Mouse (Mus musculus) bone marrow, adult 2 months (tissue): Measurements from ENCODE around the gene Fam129a. TPM values are rescaled to one million over a fixed set of nuclear protein-coding genes. Genes with fewer than 3 reads are reported as not detected.

ENCODE experiments used
- H3K27ac ChIP-seq: fragments of 200-500 bp; 2 replicates; pipeline ENCODE4 v1.5.1; 2012; ENCODE audit warnings: low read depth, mild to moderate bottlenecking, control low read depth, inconsistent platforms, low read length; ENCODE audit not compliant: control insufficient read depth, poor library complexity, insufficient read depth
- H3K4me1 ChIP-seq: fragments of 200-500 bp; 2 replicates; pipeline ENCODE4 v1.6.1; 2011; ENCODE audit warnings: low read length; ENCODE audit not compliant: control insufficient read depth, insufficient read depth
- H3K4me3 ChIP-seq: fragments of 200-500 bp; replicated peaks from 2 replicates; pipeline ENCODE3; 2011; ENCODE audit warnings: mild to moderate bottlenecking, low read depth, low read length, control low read depth; ENCODE audit not compliant: control insufficient read depth
- CTCF ChIP-seq: fragments of 200-500 bp; IDR thresholded peaks from 2 replicates; pipeline ENCODE4 v1.5.1; 2011; ENCODE audit warnings: low read length, control low read depth; ENCODE audit not compliant: control insufficient read depth, insufficient read depth
- POLR2A ChIP-seq: fragments of 200-500 bp; IDR thresholded peaks from 2 replicates; pipeline ENCODE4 v1.6.1; 2011; ENCODE audit warnings: low read depth, mild to moderate bottlenecking, control low read depth, low read length, borderline replicate concordance; ENCODE audit not compliant: control insufficient read depth
- WGBS: fragments of 180-500 bp; shearing (Covaris S2); methylation state at CpG from one replicate; pipeline ENCODE4 v1.1.7; 2018; 5-methylcytosine and 5-hydroxymethylcytosine counted together
- polyA plus RNA-seq: library from polyadenylated mRNA; stranded (reverse); fragments of >200 nt; gene quantifications from 2 replicates; pipeline ENCODE4 v1.2.4, GENCODE M21; 2011; ENCODE audit warnings: low replicate concordance; ENCODE audit not compliant: missing spikeins, insufficient read depth, insufficient read length

Gene Fam129a
- polyA plus RNA-seq, 1 experiment: 16.9 TPM

DNA sequence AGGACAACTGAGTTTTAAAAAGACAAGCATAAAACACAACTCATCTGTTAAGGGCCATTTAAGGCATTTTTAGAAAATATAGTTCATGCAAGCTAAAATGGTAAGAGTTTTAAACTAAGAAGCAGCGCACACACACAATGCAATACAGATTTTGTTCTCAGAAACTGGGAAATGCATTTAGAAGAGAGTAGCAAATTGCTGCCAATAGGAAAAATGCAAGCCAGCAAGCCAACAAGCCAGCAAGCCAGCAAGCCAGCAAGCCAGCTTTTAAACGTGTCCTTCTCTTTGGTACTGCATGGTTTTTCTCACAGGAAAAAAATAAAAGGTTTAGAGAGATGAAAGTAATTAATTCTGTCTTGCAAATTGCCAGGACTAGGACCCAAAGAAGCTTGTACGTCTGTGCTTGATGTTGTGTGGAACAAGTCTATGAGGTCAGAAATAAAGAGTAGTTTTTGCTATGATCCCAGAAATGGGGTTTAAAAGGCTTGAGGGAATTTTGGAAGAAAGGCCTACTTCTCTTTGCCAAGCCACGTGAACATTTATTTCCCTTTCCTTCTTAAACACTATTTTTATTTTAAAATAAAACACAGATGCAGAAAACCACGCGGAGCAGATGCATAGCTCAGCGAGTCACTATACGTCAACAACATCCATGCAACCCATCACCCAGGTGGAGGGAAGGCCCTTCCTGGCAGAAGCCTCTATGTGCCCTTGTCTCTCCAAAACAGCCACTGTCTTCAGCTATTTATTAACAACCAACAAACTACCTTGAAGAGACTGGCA lies 9.4 kb downstream of the Fam129a start:
- Histone ChIP-seq H3K27ac (no peak overlapping the region), H3K4me3 (no peak overlapping the region), H3K4me1 (peaks cover 5% of the 10 kb centered on the region; the same call in 1 of the 2 replicates)
- WGBS: 80% methylated on average over 8 of the region's 8 CpGs
- no peak for TF ChIP-seq POLR2A
- no peak for TF ChIP-seq CTCF

DNA sequence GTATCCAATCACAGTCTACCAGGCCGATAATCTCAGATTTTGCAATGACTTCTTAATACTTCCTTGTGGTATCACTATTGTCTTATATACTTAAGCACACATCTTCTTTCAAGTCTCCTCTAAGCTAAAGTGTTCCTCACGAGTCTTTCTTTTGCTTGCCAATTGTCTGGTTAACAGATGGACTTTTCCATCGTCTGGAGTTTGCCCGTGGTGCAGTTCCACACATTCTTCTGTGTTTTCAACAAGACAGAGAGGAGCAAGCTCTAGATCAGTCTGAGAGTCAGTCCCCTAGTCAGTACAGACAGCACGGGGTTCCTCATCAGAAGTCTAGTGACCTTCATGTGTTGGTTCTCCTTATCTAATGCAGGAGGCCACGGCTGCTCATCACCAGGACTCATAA lies 10.5 kb downstream of the Fam129a start:
- H3K4me3 ChIP-seq: no peak overlapping the region
- WGBS: 72% methylated on average over 6 of the region's 6 CpGs
- no peak for TF ChIP-seq CTCF
- no peak for TF ChIP-seq POLR2A
- no peak overlapping the region for H3K27ac ChIP-seq
- peaks cover 5% of the 10 kb centered on the region; the same call in 1 of the 2 replicates for H3K4me1 ChIP-seq

DNA sequence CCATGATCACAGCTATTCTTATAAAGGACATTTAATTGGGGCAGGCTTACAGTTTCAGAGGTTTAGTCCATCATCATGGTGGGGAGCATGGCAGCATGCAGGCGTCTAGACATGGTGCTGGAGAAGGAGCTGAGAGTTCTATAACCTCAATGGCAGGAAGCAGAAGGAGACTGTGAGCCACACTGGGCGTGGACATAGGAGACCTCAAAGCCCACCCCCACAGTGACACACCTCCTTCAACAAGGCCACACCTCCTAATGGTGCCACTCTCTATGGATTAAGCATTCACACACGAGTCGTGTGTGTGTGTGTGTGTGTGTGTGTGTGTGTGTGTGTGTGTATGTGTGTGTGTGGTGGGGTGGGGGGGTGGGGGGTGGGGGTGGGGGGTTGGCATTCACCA lies 11.0 kb downstream of the Fam129a start:
- 65% methylated on average over 4 of the region's 4 CpGs for WGBS
- Histone ChIP-seq H3K4me3 (no peak overlapping the region), H3K27ac (no peak overlapping the region), H3K4me1 (peaks cover 5% of the 10 kb centered on the region; the same call in 1 of the 2 replicates)
- TF ChIP-seq POLR2A (no peak), CTCF (no peak)

DNA sequence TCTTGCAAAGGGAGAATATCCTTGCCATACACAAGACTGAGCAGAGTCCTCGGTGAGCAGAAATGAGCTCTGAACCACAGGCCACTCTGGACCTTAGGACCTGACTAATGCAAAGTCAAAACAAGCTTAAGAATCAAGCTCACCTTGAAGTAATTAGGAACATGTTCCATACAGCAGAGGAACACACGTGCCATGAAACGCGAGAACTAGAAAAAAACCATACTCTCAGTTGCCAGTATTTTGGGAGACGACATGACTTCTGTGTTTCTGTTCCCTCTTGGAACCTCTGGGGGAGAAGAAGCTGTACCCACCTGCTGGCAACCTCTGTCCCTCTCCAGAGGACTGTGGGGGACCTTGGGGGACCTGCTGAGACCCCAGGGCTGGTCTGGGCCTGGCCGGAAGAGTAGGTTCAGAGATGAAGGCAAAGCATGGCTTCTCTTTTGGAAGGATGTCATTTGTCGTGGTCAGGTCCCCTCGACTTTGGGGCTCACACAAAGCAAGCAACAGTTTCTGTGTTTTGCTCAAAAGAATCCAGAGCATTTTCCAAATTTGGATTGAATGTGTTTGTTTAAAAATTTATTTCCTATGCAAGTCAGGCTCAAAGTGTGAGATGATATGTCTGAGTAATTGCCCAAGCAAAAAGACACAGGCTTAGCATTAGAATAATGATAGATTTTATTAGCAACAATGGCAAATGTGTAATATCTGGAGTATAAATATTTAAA lies 12.6 kb downstream of the Fam129a start:
- 73% methylated on average over 8 of the region's 8 CpGs for WGBS
- Histone ChIP-seq H3K4me1 (peaks cover 5% of the 10 kb centered on the region; the same call in 1 of the 2 replicates), H3K27ac (no peak overlapping the region), H3K4me3 (no peak overlapping the region)
- TF ChIP-seq CTCF (no peak), POLR2A (no peak)

DNA sequence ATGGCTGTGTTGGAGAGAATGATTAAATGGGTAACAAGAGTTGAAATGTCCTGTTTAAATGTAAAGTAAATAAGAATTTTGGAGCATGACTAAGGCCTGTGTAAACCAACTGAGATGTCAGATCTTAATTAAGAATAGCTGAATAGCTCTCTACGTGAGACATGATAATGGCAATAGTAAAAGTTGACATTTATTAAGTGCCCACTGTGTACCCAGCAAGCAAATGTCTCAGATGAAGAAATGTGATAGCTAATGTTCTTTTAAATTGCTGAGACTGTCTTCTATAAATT lies 13.1 kb downstream of the Fam129a start:
- H3K4me1 ChIP-seq: peaks cover 5% of the 10 kb centered on the region; the same call in 1 of the 2 replicates
- no peak overlapping the region for H3K27ac ChIP-seq
- WGBS: 71% methylated on average over 1 of the region's 1 CpGs
- TF ChIP-seq CTCF (no peak), POLR2A (no peak)
- H3K4me3 ChIP-seq: no peak overlapping the region

DNA sequence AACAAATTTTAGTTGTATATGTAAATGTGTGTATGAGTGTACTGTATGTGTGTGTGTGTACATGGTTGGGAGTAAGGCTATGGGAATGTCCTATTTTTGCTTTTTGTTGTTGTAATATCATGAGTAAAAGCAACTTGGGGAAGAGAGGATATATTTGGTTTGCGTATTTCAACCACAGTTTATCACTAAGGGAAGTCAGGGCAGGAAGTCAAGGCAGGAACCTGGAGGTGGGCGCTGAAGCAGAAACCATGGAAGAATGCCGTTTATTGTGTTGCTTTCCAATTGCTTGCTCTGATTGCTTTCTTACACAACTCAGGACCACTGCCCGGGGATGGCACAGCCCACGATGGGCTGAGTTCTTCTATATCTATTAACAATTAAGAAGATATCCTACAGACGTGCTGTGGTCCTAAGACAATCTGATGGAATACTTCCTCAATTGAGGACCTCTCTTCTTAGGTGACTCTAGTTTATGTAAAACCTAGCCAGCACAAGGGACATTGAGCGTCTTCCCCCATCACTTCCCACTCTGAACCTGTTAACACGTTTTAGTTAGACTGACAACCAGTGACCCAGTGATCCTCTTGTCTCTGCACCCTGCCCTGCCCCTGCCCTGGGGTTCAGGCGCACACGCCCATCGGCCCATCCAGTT lies 13.7 kb downstream of the Fam129a start:
- TF ChIP-seq CTCF (no peak), POLR2A (no peak)
- Histone ChIP-seq H3K4me3 (no peak overlapping the region), H3K27ac (no peak overlapping the region), H3K4me1 (peaks cover 5% of the 10 kb centered on the region; the same call in 1 of the 2 replicates)
- 30% methylated on average over 11 of the region's 11 CpGs for WGBS

DNA sequence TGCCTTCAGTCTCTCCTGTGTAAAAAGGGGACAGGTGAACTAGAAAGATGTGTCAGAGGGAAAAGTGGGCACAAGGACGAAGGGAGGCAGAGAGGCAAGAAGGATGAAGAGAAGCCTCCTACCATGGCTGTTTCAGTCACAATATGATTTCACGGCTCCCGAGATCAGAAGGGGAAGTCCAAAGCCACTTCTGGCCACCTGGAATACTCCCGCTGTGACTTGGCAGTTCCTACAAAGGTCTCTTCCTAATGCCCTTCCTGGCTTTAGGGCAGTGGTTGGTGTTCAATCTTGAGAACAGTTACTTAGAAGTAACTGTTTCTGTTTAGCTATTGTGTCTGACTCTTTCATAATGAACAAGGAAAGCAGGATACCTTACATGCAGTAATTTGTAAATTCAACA lies 14.7 kb downstream of the Fam129a start:
- H3K4me1 ChIP-seq: peaks cover 5% of the 10 kb centered on the region; the same call in 1 of the 2 replicates
- no peak overlapping the region for H3K4me3 ChIP-seq
- TF ChIP-seq POLR2A (no peak), CTCF (no peak)
- H3K27ac ChIP-seq: no peak overlapping the region
- 19% methylated on average over 4 of the region's 4 CpGs for WGBS

DNA sequence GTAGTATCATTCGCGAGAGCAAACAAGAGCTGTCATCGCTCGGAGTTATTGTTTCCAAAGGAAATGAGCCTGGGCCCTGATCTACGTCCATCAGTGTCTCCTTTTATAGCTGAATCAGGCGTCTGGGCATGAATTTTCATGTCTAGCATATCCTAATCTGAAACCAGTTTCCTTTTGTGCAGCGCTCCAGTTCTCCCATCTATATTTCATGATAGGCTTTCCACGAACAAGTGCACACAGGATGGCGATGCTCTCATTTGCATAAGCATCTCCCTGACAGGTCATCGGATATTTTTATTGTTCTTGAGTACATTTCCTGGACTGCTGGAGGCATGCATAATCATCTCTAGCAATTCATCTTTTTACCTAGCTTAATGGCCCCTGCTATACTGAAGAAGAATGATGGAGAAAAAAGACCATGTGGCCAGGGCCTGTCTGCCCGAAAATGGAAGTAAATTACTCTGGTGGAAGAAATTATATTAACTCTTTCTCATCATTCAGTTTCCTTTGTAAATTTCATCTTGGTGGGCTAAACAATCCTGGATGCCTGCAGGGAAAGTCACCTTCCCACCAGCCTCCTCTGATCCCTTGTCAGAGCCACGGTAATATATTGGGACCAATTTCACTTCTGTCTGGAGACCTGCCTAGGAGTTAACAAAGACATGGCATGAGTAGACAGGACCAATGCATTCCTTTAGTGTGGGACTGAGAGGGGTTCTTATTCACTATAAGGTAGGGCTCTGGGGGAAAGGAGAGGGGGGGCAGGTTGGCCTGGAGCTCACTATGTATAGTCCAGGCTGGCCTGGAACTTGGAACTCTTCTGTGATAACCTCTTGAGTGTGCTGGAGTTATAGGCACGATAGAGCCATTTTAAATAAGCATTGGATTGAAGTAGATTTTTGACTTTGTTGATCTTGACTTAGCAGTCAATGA lies 21.4 kb downstream of the Fam129a start:
- Histone ChIP-seq H3K4me3 (no peak overlapping the region), H3K27ac (no peak overlapping the region), H3K4me1 (no peaks in the 10 kb centered on the region; the same call in 1 of the 2 replicates)
- WGBS: 87% methylated on average over 13 of the region's 13 CpGs
- TF ChIP-seq CTCF: no peak
- TF ChIP-seq POLR2A: no peak
